Mouse (Mus musculus) left cerebral cortex, postnatal 36 days (tissue): ENCODE data around the gene Pdgfa. TPM values are rescaled to one million over a fixed set of nuclear protein-coding genes. Genes with fewer than 3 reads are reported as not detected.

ENCODE experiments used
- DNase-seq, 2 experiments: peaks; one replicate each; pipeline ENCODE4 v3.0.0; 2021 to 2022; ENCODE audit warnings: low spot score in 2 of 2, mixed read lengths in 1 of 2
- intact Hi-C: fragments of 180-260 bp; cut with DNase I; formaldehyde crosslinking; loops from one replicate; pipeline ENCODE4 v1.15.1; 2025
- total RNA-seq, 2 experiments: library from RNA; stranded (reverse); gene quantifications; 2 replicates each; pipeline ENCODE4 v1.2.3; 2021

Gene Pdgfa
- 10 to 100 TPM; 49.1 to 58.9 TPM for total RNA-seq

DNA sequence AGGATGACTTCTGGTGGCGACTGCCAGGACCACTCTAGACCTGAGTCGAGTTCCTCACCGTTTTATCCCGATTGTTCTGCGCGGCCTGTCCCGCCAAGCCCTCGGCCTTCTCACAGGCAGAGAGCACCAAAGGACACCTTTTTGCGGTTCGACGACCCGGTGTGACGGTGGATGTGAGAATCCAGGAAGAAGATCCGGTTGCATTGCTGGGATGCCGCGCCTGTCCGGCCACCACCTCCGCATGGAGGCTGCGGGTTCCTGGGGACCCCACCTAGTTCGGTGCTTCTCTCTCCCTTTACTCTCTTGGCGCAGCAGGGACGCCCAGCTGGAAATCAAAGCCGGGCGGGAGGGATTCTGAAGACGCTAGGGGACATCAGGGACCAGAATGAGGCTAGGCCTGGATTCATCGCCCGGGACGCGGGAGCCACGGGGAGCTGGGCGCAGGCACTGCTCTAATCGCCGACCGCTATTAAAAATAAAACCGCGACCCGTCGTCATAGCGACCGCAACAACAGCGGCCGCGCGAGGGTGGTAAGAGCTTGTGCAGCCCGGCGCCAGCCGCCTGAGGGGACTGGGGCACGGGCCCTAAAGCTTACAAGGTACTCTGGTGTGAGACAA, at the start of gene Pdgfa:
Pdgfa (minus strand) TSS at position 200 of the 618 bp plus-strand sequence.
- intact Hi-C loops, result loop anchor here (5.0 to 10.0 kb wide), 3 partner anchors 88 to 140 kb away; no protein-coding TSS in a partner anchor
- peak; percentile 40 to 41 for DNase-seq

DNA sequence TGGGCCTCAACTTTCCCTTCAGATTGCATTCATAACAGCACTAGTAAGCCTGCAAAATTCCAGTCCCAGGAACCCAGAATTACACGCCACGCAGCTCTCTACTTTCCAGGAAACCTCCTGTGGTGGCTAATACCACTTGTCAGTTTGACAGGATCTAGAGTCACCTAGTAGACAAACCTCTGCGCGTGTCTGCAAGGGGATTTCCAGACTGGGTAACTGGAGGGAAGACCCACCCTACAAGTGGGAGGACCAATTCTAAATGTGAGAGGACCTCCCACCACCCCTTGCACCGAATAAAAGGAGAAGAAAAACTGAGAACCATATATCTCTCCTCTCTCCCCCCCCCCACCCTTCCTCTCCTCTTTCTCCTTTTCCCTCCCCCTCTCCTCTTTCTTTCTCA, 49.5 kb upstream of the Pdgfa start:
- DNase-seq, result no peak
- intact Hi-C loops, result no loop called here

DNA sequence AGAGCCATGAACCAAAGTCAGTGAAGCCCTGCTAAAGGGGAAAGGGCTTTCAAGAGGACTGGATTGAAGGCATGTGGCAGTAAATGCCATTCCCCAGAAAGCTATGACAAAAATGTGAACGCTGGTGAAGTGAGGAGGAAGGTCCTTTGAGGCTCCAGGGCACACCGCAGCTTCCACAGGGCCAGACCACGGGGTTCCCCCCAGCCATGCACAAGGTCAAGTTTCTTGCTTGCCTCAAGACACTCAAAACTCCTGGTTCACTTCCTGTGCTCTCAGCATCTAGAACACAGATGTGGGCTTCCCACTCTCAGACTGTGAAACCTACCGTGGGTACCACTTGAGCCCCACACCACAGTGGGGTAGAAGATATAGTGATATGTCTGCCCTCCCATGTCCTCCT, 46.4 kb upstream of the Pdgfa start:
- DNase-seq, result no peak
- intact Hi-C loops, result no loop called here

DNA sequence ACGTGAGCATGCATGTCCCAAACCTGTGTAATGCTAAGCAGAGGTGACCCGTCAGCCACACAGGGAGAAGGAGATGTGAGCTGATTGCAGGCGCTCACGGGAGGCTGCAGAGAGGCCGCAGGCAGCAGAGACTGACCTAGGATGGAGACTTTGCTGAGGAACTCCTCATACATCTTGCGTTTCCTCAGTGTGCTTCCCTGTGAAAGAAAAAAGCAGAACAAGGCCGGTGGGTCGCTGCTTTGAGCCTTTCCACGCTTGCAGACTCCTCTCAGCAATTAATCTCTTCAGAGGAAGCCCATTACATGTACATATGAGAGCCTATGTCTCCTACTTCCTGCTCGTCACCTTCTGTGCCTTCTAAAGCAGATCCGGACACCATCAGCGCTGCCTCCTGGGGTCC, 45.1 kb upstream of the Pdgfa start:
- no peak for DNase-seq
- intact Hi-C loops, result no loop called here

DNA sequence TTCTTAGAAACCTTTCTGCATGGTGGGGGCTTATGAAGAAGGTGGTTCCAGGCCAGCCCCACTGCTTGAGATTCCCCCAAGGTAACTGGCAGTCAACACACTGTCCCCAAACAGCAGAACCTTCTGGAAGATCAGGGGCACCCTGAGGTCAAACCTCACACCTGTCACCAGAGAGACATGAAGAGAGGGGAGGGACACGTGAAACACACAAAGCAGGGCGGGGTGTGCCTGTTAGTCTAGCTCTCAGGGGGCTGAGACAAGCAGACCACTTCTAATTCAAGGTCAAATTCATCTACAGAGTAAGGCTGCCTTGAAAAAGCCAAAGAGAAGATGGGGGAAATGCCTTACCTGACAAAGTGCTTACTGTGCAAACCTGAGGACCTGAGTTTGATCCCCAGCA, 38.0 kb upstream of the Pdgfa start:
- intact Hi-C loops, result no loop called here
- DNase-seq, result no peak

DNA sequence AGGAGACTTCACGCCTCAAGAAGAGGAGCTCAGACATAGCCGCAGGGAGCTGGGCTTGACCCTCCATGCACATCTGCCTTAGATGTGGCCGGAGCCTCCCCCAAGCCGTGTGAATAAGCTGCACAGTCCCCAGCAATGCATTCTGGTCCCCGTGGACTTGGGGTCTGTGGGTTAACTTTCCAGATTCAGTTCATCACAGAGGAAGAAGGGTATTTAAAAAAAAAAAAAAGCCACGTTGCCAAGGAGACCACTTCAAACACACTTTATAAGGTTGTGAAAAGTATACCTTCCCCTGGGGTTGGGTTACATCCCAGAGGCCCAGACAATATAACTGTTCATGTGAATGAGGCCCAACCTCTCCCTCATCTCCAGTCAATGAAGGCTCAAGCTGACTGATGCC, 37.6 kb upstream of the Pdgfa start:
- intact Hi-C loops, result no loop called here
- no peak for DNase-seq

DNA sequence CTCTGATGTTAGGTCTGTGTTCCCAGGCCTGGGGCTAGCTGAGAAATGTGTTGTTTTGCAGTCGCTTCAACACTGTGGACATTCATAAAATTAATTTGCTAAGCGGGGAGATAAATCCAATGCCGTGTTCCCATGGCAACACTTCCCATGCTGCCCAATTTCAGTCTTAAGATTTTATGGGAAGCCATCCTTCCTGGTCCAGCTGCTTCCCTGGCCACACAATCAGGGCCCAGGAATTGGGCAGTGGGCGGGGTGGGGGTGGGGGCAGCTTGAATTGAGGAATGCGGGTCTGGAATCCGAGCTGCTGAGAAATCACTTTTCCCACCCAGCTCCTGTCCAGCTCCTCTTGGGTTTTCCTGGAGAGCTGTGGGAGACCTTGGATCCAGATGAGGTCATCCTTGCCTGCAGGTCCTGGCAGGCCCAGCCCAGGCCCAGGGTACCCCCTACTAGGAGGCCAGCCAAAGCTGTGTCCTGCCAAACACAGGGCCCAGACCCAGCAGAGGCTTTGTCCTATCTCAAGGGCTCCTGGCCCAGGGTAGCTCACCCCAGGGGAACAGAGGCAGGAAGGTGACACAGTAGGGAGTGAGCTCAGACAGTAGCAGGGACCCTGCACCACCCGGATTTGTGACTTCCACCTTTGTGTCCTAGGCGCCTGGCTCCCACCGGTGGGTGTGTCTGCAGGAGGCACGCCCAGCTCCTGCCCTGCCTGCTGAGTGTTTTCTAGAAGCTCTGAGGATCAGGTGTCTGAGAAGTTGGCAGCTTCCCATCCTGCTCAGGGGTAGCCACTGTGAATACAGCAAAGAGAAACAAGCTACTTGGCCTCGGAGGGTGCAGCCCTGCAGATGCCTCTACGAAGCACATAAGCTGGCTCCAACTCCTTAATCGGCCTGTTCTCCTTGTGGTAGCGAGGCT, 36.5 kb upstream of the Pdgfa start:
- no peak for DNase-seq

DNA sequence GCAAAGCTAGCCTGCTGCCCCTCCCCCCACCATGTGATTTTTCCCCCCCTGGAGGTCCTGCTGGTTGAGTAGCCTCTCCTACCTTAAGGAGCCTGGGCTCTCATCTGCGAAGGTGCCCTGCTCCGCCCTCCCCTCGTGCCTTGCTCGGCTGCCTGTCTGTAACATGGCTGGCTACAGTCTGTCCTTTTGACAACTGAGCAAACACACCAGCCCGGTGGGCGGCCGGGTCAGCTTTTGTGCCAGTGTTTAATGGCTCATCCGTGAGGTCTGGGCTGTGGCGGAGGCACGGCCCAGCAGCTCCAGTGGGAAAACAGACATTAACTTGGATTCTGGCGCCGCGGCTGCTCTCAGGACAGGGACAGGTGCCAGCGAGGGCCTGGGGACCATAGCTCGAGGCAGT, 30.4 kb upstream of the Pdgfa start:
- DNase-seq, result no peak
- intact Hi-C loops, result no loop called here

More for the DNA sequence above, 36.5 kb upstream of the Pdgfa start:
- intact Hi-C loops, result no loop called here

DNA sequence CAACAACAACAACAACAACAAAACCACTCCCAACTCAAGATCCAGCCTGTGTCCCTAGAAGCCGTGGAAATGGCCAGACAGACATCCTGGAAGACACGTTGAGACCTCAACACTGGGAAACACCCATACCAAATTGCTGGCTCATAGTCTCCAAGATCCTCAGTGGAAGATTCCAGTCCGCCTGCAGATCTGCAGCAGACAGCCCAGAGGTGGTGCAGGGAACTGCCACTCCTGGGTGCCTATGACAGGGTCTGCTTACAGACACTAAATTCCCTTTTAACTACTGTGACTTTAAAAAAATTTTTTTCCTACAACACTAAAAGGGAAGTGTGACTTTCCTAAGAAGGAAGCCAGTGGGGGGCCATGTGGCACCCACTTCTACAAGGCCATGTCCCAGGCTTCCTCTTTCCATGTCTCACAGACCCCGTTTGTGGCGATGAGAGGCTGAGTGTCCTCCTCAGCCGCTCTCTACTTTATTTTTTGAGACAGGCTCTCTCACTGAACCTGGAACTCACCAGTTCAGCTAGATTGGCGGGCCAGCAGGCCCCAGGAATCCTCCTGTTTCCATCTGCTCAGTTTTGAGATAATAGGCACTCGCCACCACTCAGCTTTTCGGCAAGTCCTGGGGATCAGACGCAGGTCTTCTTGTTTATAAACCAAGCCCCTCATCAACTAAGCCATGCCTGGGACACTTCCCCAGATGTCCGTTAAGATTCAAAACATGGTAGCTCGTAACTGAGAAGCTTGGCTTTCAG, 27.4 kb upstream of the Pdgfa start:
- no peak for DNase-seq
- intact Hi-C loops, result no loop called here

DNA sequence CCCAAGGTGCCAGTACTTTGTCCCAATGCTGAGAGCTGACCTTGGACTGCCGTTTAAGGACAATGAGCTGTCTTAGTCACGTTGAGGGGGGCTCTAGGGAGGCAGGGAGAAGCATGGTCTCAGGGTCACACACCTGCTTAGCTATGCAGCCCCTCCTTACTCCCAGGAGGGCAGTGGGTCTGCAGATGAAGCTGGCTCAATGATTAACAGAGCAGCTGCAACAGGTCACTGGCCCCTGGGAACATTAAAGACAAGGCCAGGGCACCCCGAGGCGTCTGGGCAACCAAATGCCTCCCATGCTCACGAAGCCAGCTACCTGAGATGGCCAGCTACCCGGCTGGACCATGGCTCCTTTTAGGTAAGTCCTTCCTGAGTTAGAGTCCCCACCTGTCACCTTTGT, 23.4 kb upstream of the Pdgfa start:
- no peak for DNase-seq
- intact Hi-C loops, result no loop called here

DNA sequence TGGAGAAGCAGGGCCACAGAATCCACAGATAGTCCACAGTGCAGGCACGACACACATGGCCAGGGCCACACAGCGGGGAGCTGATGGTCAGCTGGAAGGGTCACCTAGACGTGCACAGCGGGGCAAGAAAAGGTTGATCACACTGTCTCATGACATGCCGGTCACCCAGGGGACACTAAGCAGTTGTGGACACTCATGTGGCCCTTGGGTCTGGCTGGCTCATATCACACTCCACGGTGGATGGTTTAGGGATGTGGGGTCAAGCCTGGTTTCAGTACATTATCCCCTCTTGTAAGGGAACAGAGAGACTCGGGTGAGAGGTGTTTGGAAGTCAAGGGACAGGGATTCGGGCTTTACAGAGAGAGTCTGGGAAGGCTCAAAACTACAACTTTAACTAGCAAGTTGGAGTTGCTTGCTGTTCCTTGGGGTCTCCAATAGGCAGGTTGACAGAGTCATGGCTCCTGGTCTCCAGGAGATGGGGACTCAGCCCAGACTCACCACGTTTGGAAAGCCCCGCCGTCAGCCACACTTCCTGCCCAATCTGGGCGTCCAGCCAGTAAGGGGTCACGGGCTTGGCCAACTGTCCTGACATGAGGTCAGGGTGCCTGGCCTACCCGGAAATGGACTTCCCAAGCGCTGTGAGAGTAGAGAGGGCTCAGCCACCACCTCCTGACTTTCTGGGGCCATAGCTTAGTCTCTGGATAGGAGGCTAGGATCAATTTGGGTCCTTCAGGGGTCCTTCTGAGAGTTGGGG, 20.4 kb upstream of the Pdgfa start:
- intact Hi-C loops, result no loop called here
- DNase-seq, result no peak

DNA sequence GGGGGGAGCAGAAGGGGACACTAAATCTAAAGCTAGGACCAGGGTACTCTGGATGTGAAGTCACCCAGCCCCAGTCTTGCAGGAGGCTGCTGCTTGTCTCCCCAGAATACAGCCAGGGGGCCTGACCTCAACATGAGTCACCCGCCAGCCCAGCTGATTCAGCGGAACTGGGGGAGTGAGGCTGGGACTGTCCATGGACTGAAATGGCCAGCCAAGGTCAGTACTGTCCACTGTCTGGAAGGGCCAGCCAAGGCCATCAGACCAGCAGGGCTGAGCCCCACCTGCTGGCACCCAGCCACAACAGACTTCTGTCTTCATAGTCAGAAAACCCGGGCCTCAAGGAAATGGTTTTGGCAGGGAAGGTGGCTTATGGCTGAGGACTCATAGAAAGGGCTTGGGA, 17.9 kb upstream of the Pdgfa start:
- intact Hi-C loops, result no loop called here
- no peak for DNase-seq

DNA sequence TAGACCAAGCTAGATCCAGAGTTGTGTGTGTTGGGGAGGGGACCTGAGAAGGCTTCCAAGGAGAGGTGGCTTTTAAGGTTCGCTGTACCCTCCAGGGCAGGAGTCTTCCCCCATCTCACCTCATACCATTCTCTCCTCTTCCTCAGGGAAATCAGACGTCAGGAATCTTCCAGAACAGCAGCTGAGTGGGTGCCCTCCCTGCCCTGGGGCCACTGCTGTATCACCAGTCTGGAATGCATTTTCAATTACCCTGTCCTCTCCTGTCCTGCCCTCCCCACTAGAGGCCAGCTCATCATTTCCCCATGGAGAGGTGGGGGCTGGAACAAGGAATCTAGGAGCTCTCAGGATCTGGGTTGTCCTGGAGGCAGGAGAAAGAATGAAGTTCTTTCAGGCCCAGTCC, 13.5 kb upstream of the Pdgfa start:
- no peak for DNase-seq

DNA sequence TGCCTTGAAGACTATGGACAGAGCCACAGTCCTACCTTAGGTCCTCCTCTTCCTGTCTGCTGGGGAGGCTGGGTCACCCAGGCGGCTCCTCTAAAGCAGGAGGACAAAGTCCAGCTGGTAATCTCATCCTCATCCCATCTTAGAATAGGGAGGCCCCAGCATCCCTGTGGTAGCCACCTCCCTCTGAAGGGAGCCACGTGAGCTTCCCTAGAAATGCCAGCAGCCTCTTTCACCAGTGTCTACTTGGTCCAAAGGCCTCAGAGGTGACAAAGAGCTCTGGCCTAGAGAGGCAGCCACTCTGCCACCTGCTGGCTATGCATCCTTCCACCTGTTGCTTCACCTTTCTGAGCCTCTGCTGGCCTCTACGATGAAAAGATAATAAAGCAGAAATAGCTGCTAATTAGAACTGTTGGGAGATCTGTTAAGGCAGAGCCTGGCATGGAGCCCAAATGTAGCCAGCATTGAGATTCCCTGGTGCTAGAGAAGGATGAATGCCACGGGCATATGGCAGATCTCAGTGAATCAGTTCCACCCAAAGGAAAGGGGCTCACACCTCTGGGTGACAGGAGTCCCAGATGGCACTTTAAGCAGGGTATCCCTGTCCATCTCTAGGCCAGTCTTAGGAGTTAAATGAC, 10.1 kb upstream of the Pdgfa start:
- no peak for DNase-seq
- intact Hi-C loops, result loop anchor here (1.0 kb wide), 1 partner anchor 158 kb away; no protein-coding TSS in a partner anchor

More for the DNA sequence above, 13.5 kb upstream of the Pdgfa start:
- intact Hi-C loops, result no loop called here

DNA sequence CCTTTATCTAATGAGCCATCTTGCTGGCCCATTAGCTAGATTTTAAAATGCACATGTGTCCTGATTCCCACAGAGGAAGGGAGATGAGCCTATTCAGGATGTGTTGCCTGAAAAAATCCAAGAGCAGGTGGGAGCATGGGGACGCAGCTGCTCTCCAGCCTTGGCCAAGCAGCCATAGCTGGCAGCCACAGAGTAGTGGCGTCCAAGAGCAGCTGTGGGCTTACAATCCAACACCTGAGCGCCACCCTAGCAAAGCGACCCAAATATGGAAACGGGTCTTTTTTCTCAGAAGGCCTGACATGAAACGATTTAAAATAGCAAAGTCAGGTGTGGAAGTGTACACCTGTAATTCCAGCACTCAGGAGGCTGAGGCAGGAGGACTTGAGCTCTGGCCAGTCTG, 7.4 kb upstream of the Pdgfa start:
- intact Hi-C loops, result no loop called here

DNA sequence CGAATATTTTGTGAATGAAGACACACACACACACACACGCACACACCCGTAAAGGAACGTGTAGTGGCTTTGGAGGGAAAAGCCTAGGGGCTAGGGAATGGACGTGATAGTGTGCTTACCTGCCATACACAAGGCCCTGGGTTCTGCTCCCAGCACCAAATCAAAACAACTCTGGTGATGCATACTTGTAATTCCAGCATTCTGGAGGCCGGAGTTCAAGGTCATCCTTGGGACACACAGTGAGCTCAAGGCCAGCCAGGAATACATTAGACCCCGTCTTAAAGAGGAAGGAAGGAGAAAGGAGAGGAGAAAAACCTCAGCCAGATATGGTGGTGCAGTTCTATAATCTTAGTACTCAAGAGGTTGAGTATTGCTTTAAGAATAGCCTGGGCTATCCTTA, 2.5 kb upstream of the Pdgfa start:
- intact Hi-C loops, result loop anchor here (5.0 to 10.0 kb wide), 3 partner anchors 85 to 142 kb away; no protein-coding TSS in a partner anchor
- no peak for DNase-seq

More for the DNA sequence above, 7.4 kb upstream of the Pdgfa start:
- DNase-seq, result no peak

DNA sequence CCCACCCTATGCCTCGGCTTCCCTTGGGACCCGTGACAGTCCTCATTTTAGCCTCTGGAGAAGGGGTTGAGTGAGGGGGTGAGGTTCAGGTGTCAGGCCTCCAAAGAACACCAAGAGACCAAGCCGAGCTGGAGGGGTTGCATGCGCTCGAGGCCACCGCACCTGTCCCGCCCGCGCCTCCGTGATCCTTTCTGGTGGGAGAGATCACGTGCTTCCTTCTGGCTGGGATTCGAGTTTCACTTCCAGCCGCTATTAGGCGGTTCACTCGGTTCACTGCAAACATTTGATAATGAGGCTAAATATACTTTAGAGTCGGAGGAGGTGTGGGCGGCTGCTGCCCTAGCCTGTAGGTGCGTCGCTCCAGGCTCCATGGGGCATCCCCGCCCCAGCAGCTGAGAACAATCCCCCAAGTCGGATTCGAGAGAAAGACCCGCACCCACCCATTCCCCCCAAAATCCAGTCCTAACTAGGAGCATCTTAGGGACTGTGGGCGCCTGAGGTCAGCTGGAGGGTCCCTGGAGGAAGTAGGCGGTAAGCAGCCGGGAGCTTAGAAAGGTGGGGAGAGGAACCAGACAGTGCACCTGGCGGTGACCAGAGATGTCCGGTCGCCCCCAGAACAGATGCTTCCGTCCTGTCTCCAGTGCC, 888 bp upstream of the Pdgfa start:
- DNase-seq, result peak; percentile 31 to 33
- intact Hi-C loops, result loop anchor here (5.0 to 10.0 kb wide), 3 partner anchors 87 to 141 kb away; no protein-coding TSS in a partner anchor

DNA sequence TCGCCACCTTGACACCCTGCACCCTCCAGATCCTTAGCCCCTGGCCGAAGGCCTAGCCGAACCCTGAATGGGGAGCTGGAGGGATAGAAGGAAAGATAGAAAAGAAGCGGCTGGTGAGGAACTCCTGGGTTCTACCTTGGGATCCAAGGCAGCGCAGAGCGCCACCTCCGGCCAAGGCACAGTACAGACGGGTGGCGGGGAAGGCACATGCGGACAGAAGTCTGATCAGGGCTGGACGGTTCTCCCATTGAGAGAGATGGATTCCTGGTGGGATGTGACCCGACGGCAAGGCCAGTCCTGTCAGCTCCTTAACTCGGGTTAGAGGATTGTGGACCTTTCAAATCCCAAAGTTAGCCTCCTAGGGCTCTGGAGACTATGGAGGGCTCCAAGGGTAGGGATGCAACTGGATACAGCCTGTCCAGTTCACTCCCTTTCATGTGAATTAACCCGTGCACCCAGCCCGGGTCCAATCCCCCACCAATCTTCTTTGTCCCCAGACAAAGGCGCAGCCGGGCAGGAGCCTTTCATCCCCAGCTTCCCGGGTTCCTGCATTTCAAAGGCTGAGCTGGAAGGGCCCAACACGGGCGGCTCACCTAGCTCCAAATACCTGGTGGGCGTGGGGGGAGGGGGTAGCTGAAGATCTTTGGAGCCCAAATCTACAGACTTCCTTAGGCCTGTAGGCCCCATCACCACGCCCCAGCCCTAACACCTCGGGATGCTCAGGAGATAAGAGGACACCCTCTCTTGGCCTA, 672 bp downstream of the Pdgfa start:
- peak; percentile 43 to 44 for DNase-seq
- intact Hi-C loops, result loop anchor here (5.0 to 10.0 kb wide), 3 partner anchors 88 to 139 kb away; no protein-coding TSS in a partner anchor
